Mouse (Mus musculus): ENCODE measurements around the gene Pdk1.

Pdk1 gene

DNA sequence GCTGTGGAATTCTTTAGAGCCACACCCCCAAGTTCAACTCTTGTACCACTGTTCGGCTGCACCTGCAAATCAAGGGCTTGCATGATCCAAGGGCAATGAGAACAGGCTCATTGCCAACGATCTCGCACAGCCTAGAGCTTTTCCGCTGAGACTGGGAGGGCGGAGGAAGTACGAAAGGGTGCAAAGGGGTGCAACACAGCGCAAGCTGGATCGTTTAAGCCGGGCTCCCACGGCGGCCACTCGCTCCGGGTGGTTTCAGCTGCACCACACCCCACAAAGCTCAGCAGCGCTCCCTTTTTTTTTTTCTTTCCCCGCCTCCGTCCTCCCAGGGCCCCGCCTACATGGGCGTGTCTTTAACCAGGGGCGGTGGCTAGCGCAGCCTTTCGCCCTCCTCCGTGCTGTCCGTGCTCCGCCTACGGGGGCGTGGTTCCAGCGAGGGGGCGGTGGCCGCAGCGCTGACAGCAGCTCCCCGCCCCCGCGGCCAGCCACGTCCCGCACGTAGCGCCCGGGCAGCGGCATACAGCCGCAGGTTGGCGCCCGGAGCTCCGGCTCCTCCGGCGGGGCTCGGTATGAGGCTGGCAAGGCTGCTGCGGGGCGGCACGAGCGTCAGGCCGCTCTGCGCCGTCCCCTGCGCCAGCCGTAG is at the start of gene Pdk1:
Gene Pdk1 (plus strand): TSS at position 424 of the 643 bp plus-strand sequence.
- peak; percentile 98 to 99 for DNase-seq (ENCODE audit: low spot score in 2 of 2)

DNA sequence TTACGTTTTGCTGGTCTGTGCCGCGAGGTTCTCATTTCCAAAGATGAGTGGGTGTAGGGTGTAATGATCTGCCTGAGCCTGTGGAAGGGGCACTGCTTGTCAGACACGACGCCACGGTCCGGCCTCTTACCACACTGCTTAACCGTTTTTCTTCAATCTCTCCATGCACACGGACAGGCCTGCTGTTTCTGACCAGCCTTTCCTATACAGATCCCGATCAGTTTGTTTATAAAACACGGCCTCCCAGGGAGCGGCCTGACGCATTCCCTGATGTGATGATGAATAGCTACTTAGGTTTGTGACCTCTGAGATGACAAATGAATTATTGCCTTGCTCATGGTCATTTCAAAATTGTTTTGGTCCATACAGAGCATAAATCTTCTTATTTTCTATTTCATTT is 48.9 kb upstream of the Pdk1 start:
- DNase-seq (ENCODE audit: low spot score in 2 of 2), result no peak

- DNase-seq (ENCODE audit: low spot score in 2 of 2), result no peak
These were observed 45.3 kb upstream of the Pdk1 start for GRCm38 (mm10) chr2:71827711-71828110.

DNA sequence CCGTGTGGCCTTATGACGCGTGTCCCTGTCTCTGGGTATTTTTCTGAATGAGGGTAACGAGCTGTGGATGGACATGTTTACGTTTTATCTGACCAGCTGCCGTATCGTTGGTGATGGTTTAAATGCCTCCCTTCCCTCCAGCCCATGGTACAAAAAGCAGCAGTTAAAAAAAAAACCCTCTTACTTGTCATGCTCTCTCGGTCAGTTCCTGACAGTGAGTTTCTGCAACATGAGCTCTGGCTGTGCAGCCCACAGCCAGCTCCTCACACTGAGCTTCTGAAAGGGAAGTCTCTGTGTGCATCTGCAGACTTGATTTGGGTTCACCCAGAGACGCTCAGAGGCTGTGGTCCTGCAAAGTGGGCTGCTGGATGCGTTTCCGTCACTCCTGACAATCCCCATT is 44.1 kb upstream of the Pdk1 start:
- DNase-seq (ENCODE audit: low spot score in 2 of 2), result no peak

- no peak for DNase-seq (ENCODE audit: low spot score in 2 of 2)
These were observed 39.4 kb upstream of the Pdk1 start for GRCm38 (mm10) chr2:71833626-71834025.

GRCm38 (mm10) chr2:71834371-71834770 is 38.7 kb upstream of the Pdk1 start:
- DNase-seq (ENCODE audit: low spot score in 2 of 2), result no peak

DNA sequence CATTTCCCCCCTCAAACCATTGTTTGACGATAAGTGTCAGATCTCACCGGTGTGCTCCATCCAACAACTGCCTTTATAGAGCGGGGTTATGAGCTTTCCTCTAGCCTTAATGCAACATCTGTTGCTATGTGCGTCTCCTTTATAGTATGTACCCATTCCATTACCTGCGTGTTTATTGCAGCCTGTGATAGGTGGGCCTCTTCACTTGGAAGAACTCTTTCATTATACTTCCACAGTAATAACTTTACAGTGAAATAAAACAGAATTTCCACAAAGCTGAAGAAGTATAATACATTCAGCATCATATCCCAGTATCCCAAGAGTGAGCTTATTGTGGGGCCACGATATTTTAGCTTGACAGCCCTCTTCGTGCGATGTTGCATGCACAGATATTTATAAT is 37.5 kb upstream of the Pdk1 start:
- no peak for DNase-seq (ENCODE audit: low spot score in 2 of 2)

GRCm38 (mm10) chr2:71836232-71836631 is 36.8 kb upstream of the Pdk1 start:
- no peak for DNase-seq (ENCODE audit: low spot score in 2 of 2)

- no peak for DNase-seq (ENCODE audit: low spot score in 2 of 2)
These were observed 35.8 kb upstream of the Pdk1 start for GRCm38 (mm10) chr2:71837261-71837660.

DNA sequence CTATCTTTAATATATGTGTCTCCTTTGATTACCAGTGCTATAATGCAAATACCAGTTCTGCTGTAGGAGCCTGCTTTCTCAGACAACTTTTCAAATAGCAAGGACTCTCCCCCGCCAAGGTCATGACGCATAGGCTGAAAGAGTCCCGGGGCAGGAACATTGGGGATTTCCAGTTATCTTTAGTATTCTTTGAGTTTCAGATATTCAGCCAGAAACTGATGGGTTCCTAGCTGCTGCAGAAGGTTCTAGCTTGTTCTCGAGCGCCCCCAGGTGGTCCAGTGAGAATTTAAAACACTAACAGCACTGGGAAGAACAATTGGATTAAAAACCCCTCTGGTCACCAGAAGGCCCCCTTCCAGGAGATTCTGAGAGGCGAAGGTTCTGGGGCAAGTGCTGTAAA is 35.2 kb upstream of the Pdk1 start:
- DNase-seq (ENCODE audit: low spot score in 2 of 2), result peak; percentile 22 to 55

DNA sequence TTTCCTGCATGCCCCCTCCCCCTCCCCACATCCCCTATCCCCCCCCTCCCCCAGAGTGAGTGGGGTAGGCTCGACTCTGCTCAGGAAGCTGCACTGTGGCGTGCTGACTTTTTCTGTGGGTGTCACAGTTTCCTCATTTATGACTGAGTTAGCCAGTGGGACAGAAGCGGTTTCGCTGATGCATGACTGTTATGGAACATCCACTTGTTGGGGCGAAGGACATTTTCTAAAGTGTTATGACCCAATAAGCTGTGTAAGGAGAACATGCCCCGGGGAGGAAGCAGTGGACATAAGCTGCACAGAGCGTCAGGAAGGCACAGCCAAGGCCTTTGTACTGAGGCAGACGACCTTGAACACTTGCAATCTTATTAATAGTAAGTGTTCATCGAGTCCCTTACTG is 29.7 kb upstream of the Pdk1 start:
- peak; percentile 15 to 17 for DNase-seq (ENCODE audit: low spot score in 2 of 2)

DNA sequence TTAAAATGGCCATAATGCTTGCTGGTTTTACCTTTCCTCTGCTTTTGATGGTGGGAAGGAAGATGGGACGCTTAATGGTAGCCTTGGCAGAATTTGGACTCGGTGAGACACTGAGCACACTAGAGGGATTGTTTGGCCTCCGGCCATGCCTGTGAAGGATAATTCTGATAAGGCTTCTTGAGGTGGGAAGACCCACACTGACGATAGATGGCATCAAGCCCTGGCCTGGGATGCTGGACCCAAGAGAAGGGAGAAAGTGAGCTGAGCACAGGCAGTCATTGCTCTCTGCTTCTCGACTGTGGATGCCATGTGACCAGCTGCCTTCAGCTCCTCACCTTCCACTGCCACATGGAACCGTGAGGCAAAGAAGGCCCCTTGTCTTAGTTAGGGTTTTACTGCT is 28.1 kb upstream of the Pdk1 start:
- DNase-seq (ENCODE audit: low spot score in 2 of 2), result no peak

- DNase-seq (ENCODE audit: low spot score in 2 of 2), result peak; percentile 18 to 26
These were observed 20.9 kb upstream of the Pdk1 start for GRCm38 (mm10) chr2:71852161-71852560.

- no peak for DNase-seq (ENCODE audit: low spot score in 2 of 2)
These were observed 17.9 kb upstream of the Pdk1 start for GRCm38 (mm10) chr2:71855076-71855475.

GRCm38 (mm10) chr2:71863531-71864173 is 9.4 kb upstream of the Pdk1 start:
- no peak for DNase-seq (ENCODE audit: low spot score in 2 of 2)

DNA sequence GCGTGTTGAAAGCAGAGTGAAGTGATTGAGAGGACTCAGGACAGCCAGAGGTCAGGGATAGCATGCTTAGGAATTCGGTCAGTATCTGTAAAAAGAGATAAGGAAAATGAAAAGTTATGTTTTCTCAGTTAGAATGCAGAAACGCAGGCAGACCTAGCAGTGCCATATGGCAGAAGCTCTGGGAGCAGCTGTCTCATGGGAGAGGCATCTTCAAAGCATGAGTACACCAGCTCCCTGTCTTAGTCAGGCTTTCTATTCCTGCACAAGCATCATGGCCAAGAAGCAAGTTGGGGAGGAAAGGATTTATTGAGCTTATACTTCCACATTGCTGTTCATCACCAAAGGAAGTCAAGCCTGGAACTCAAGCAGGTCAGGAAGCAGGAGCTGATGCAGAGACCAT is 8.0 kb upstream of the Pdk1 start:
- no peak for DNase-seq (ENCODE audit: low spot score in 2 of 2)

DNA sequence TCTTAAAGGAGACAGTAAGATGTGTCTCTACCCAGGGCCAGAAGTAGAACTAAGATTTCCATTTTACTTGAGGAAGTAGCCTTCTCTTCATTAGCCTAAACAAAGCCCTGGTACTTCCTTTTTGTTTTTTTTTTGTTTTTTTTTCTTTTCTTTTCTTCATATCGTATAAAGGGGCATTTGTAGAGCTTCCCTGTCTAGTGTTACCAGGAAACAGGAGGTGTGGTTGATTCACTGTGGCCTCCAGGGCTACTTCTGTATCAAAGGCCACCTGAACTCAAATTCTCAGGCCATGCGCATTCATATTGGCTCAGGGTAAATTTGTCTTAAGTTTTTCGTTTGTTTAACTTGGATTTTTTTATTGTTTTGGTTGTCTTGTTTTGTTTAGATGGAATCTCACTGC is 7.1 kb upstream of the Pdk1 start:
- peak in 1 of 2 experiments; percentile 18 for DNase-seq (ENCODE audit: low spot score in 2 of 2)

- DNase-seq (ENCODE audit: low spot score in 2 of 2), result peak; percentile 54 to 66
These were observed 6.5 kb upstream of the Pdk1 start for GRCm38 (mm10) chr2:71866565-71866964.

DNA sequence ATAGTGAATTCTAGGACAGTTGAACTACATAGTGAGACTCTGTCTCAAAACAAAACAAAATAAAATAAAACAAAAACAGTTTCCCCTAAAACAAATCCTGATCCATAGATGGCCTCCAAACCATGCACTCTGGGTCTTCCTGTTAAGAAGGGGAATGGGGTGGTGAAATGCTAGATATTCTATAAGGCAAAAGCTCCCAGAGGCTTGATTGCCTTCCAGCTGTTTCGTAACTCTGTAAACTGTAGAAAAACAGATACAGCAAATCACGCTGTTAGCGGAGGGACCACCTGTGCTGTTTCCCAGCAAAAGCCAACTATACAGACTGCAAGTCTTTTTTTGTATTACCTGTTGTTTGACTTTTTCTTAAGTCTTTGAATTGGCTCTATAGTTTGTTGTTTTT is 6.0 kb upstream of the Pdk1 start:
- no peak for DNase-seq (ENCODE audit: low spot score in 2 of 2)

DNA sequence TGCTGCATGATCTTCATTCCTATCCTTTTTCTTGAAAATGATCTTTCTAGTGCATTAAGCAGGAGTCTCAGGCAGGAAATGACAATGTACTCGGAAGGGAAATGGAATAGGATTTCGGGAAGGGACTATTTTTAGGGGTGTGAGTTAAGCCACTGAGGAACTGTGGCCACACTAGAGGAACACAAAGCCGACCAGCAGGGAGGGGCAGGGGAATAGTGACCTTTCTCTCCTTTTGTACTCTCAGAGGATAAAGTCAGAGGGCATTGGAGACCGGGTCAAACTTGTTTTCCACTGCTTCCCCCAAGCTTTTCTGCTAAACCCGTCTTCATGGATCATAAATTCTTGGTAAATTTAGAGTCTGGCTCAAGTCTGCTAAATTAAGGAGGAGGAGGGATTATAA is 5.5 kb upstream of the Pdk1 start:
- DNase-seq (ENCODE audit: low spot score in 2 of 2), result no peak

DNA sequence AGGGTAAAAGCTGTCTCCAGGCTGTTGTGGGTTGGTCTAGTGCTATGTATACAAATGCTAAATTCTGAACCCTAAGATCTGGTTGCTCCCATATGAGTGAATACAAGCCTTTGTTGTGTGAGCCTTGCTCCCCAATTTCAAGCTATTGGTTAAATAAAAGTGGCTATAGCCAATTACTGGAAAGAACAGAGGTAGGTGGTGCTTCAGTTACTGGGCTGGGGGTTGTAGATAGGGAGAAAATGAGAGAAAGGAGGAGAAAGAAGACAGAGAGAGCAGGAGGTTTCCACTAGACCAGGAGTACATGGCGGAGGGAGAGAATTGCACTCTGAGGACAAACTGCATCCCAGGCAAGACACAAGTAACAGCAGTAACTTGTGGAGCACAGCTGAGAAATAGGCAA is 4.8 kb upstream of the Pdk1 start:
- no peak for DNase-seq (ENCODE audit: low spot score in 2 of 2)

- DNase-seq (ENCODE audit: low spot score in 2 of 2), result no peak
These were observed 883 bp upstream of the Pdk1 start for GRCm38 (mm10) chr2:71872141-71872540.

DNA sequence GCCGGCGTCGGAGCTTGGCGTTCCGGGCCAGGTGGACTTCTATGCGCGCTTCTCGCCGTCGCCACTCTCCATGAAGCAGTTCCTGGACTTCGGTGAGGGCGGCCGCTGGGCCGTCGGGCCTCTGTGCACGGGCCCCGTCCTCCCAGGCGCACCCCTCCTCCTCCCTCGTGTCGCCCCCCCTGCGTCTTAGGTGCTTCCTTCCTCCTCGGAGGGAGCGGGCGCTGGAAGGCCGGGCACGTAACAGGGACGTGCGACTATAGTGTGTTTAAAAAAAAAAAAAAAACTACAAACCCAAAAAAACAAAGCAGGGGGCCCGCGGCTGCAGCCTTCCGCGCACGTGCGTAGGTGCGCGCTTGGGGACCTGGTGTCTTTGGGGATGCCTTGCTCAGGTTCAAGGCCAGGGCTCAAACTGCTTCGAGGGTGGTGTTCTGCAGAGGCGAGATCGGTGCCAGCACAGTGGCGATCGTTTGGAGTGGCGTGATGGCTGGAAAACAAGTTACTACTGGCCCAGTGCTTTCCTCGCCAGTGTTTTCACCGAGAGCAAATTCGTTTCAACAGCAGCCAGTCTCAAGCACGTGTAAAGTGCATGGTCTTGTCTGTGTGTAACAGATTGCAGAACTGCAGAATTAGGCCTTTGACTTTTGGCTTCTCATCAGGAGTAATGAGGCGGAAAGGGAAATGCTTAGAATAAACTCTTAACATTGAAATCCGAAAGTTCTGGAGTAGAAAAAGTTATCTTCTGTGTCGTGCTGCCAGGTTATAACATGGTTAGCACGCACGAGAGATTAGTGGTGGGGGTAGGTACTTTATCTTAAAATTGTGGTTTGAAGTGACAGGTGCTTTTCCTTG is 674 bp downstream of the Pdk1 start:
- peak; percentile 59 to 62 for DNase-seq (ENCODE audit: low spot score in 2 of 2)
